Mouse (Mus musculus): ENCODE results near the gene Capn11. TPM values are rescaled to one million over a fixed set of nuclear protein-coding genes. Genes with fewer than 3 reads are reported as not detected.

Capn11 gene
- polyA plus RNA-seq, 1 experiment from 2014 or later, result 0.17 TPM

DNA sequence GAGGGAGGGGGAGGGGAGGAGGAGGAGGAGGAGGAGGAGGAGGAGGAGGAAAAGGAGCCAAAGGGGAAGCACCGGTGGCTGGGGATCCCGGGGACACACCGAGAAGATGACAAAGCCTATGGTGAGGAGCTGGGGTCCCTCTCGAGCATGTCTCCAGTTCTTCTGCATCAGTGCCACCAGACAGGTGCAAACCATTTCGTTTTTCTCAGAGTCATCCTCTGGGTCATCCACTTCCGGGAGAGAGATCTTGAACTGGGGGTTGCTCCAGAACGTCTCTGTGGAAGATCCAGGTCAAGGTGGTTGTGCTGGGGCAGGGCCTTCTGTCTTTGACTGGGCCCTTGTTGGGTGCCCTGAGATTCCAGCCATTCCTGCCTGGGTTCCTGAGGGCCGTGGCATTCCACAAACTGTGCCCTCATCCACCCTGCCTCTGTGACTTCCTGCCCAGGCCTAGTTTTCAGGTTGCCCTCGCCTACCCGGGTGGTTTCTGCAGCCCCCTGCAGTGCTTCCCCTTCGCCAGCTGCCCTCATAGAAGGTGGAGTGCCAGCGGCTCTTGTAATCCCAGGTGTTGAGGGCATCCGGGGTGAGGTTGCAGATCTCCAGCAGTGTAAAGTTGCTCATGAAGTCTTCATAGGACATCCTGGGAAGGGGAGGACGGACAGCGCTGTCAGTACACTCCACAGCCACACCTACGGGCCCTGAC, 20.4 kb downstream of the Capn11 start:
- 80% methylated on average over 16 of the region's 16 CpGs for WGBS
- ATAC-seq, result no peak
- no peaks in the 10 kb centered on the region for H3K4me1 ChIP-seq (ENCODE audit: control insufficient read depth, insufficient read depth, low read length)
- H3K27me3 ChIP-seq (replicated peaks; ENCODE audit: control insufficient read depth, insufficient read depth, low read length), result no peaks in the 10 kb centered on the region
- no peak overlapping the region for H3K27ac ChIP-seq (ENCODE audit: low read length)
- H3K4me3 ChIP-seq (ENCODE audit: low read length), result no peak overlapping the region
- H3K9me3 ChIP-seq (ENCODE audit: control insufficient read depth, low read length), result no peaks in the 10 kb centered on the region
- H3K9ac ChIP-seq (ENCODE audit: low read depth, low read length), result no peak overlapping the region
- H3K4me2 ChIP-seq (ENCODE audit: low read depth, low read length), result no peak overlapping the region
- no peaks in the 10 kb centered on the region for H3K36me3 ChIP-seq (ENCODE audit: control insufficient read depth, insufficient read depth, low read length)

DNA sequence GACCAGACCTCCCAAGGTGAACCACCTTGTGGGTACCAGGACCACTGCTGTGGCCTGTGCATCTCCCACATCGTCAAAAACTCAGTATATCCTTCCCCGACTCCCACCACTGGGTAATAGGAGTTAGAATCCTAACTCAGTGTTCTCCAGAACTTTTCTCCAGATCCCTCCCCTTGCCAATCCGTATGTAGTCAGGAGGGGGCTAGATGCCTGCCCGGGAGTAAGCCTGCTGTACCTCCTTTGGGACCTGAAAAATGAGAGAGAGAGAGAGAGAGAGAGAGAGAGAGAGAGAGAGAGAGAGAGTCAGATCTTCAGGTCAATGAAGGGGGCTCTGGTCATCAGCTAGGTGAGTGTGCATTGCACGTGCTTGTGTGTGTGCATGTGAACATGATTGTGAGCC, 25.1 kb downstream of the Capn11 start:
- ATAC-seq, result no peak
- 77% methylated on average over 5 of the region's 5 CpGs for whole genome bisulfite sequencing
- H3K4me1 ChIP-seq (ENCODE audit: control insufficient read depth, insufficient read depth, low read length), result peaks cover 18% of the 10 kb centered on the region
- H3K4me2 ChIP-seq (ENCODE audit: low read depth, low read length), result no peak overlapping the region
- H3K36me3 ChIP-seq (ENCODE audit: control insufficient read depth, insufficient read depth, low read length), result no peaks in the 10 kb centered on the region
- no peak overlapping the region for H3K27ac ChIP-seq (ENCODE audit: low read length)
- H3K9me3 ChIP-seq (ENCODE audit: control insufficient read depth, low read length), result no peaks in the 10 kb centered on the region
- H3K9ac ChIP-seq (ENCODE audit: low read depth, low read length), result no peak overlapping the region
- H3K27me3 ChIP-seq (replicated peaks; ENCODE audit: control insufficient read depth, insufficient read depth, low read length), result no peaks in the 10 kb centered on the region
- no peak overlapping the region for H3K4me3 ChIP-seq (ENCODE audit: low read length)

DNA sequence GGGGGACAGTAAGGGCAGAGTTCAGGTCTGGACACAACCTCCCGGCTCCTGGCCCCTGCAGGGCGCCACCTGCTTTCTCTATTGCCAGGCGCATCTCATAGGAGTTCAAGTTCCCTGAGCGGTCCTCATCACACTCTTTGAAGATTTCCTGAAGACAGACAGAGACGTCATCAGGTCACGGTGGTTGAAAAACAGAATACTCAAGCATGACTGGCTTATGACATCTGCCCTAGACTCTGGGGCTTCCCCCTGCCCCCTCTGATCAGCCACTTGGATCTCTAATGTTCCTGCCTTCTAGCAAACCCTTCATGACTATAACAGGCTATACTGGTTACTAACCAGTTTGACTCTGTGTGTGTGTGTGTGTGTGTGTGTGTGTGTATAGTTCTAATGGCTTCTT, 27.2 kb downstream of the Capn11 start:
- Histone ChIP-seq H3K4me3 (ENCODE audit: low read length) (no peak overlapping the region), H3K27me3 (replicated peaks; ENCODE audit: control insufficient read depth, insufficient read depth, low read length) (no peaks in the 10 kb centered on the region), H3K9me3 (ENCODE audit: control insufficient read depth, low read length) (no peaks in the 10 kb centered on the region), H3K4me2 (ENCODE audit: low read depth, low read length) (no peak overlapping the region), H3K9ac (ENCODE audit: low read depth, low read length) (no peak overlapping the region), H3K27ac (ENCODE audit: low read length) (no peak overlapping the region), H3K4me1 (ENCODE audit: control insufficient read depth, insufficient read depth, low read length) (peaks cover 21% of the 10 kb centered on the region), H3K36me3 (ENCODE audit: control insufficient read depth, insufficient read depth, low read length) (no peaks in the 10 kb centered on the region)
- ATAC-seq, result no peak
- WGBS, result 79% methylated on average over 6 of the region's 6 CpGs

DNA sequence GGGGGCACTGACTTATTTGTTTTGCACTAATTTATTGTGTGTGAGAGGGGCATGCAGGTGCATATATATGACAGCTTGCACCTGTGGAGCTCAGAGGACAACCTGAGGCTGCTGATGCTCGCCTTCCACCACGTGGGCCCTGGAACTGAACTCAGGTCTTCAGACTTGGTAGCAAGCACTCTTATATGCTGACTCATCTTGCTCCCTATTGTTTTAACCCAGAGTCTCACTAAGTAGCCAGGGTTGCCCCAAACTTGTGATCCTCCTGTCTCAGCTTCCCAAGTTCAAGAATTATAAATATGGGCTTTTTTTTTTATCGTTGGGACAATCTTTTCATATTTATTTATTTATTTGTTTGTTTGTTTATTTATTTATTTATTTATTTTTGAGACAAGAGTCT, 28.1 kb downstream of the Capn11 start:
- Histone ChIP-seq H3K9me3 (ENCODE audit: control insufficient read depth, low read length) (no peaks in the 10 kb centered on the region), H3K9ac (ENCODE audit: low read depth, low read length) (no peak overlapping the region), H3K4me3 (ENCODE audit: low read length) (no peak overlapping the region), H3K4me2 (ENCODE audit: low read depth, low read length) (no peak overlapping the region), H3K4me1 (ENCODE audit: control insufficient read depth, insufficient read depth, low read length) (peaks cover 21% of the 10 kb centered on the region), H3K27me3 (replicated peaks; ENCODE audit: control insufficient read depth, insufficient read depth, low read length) (no peaks in the 10 kb centered on the region), H3K36me3 (ENCODE audit: control insufficient read depth, insufficient read depth, low read length) (no peaks in the 10 kb centered on the region), H3K27ac (ENCODE audit: low read length) (no peak overlapping the region)
- ATAC-seq, result no peak
- 55% methylated on average over 3 of the region's 3 CpGs for WGBS

DNA sequence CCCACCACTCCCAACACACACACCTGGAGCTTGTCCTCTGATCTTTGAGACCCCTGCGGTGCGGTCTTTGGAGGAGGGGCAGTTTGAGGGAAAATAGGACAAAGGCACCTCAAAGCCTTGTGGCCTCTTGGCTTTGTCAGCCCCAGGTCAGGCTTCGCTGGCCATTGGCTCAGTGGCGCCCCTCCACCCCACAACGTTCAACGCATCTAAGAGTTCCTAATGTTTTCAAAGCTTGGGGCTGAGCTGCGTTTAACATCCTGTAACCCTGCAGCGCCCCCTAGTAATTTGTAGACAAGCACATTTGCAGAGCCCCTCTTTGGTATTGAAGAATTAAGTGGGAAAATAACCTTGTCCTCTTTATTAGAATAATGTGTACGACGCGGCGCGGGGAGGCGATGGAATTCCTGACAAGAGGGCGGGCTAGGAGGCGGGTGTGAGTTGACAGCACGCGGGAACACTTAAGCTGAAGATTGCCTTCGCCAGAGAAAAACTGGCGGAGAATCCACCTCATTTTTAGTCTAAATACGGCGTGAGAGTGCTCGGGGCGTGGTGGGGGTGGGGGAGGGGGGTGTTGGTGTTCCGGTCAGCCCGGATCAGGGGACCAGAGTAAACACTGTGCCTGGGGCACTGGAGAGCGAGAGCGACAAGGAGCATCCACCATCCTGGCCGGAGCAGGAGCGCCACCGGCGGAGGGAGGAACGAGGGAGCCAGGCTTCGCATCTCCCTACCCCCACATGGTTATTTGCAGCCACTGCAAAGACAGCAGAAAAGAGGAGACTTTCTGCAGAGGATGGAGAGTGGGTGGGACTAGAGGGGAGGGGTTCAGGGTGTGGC, 29.0 kb downstream of the Capn11 start:
- H3K27ac ChIP-seq (ENCODE audit: low read length), result peak overlapping the region; percentile 55; the same call in 1 of the 2 replicates
- no peaks in the 10 kb centered on the region for H3K27me3 ChIP-seq (replicated peaks; ENCODE audit: control insufficient read depth, insufficient read depth, low read length)
- peak overlapping the region; percentile 44 for H3K4me3 ChIP-seq (ENCODE audit: low read length)
- peaks cover 21% of the 10 kb centered on the region for H3K4me1 ChIP-seq (ENCODE audit: control insufficient read depth, insufficient read depth, low read length)
- H3K9ac ChIP-seq (ENCODE audit: low read depth, low read length), result peak overlapping the region; percentile 69
- H3K36me3 ChIP-seq (ENCODE audit: control insufficient read depth, insufficient read depth, low read length), result no peaks in the 10 kb centered on the region
- peak; percentile 57 for ATAC-seq
- no peaks in the 10 kb centered on the region for H3K9me3 ChIP-seq (ENCODE audit: control insufficient read depth, low read length)
- peak overlapping the region; percentile 89 for H3K4me2 ChIP-seq (ENCODE audit: low read depth, low read length)
- WGBS, result 3% methylated on average over 34 of the region's 34 CpGs

DNA sequence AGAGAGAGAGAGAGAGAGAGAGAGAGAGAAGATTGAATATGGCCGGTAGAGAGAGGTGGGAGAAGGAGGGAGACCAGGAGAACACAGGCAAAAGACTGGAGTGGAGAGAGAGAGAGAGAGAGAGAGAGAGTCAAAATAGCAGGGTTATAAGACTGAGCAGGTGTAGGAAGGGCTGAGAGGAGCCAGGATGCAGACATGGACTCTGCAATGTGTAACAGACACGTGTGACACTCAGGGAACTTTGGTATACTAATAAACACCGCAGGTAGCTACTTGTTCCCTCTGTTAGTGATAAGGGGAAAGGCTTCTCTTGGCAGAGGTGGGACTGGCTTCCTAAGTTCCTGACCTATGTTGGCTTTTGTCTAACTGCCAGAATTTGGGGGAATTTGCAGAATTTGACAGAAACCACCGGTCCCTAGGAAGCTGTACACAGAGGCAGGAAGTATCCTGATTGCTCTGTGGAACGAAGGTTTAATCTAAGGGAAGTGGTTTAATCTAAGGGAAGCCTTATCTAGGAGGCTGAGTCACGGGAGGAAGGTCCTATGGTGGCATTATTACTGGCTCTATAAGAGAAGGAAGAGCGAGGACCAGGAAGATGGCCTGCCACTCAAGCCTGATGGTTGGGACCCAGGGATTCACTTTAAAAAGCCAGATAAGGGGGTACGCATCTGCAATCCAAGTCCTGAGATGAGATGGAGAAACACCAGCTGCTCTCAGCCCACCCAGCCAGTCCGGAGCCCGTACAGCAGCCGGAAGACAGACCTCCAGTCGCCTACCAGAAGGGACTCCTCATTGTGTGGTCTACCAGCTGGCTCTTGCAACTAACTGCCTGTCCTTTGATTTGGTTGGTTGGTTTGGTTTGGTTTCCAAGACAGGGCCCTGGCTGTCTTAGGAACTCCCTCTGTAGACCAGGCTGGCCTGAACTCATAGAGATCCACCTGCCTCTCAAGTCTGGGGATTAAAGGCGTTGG, 30.0 kb downstream of the Capn11 start:
- no peak overlapping the region; the same call in 1 of the 2 replicates for H3K4me3 ChIP-seq (ENCODE audit: low read length)
- H3K36me3 ChIP-seq (ENCODE audit: control insufficient read depth, insufficient read depth, low read length), result no peaks in the 10 kb centered on the region
- peak overlapping the region; percentile 55 for H3K27ac ChIP-seq (ENCODE audit: low read length)
- H3K27me3 ChIP-seq (replicated peaks; ENCODE audit: control insufficient read depth, insufficient read depth, low read length), result no peaks in the 10 kb centered on the region
- peak overlapping the region; percentile 89 for H3K4me2 ChIP-seq (ENCODE audit: low read depth, low read length)
- peak; percentile 54 for ATAC-seq
- peak overlapping the region; percentile 69; the same call in 1 of the 2 replicates for H3K9ac ChIP-seq (ENCODE audit: low read depth, low read length)
- H3K9me3 ChIP-seq (ENCODE audit: control insufficient read depth, low read length), result no peaks in the 10 kb centered on the region
- 41% methylated on average over 13 of the region's 13 CpGs for whole genome bisulfite sequencing
- H3K4me1 ChIP-seq (ENCODE audit: control insufficient read depth, insufficient read depth, low read length), result peaks cover 21% of the 10 kb centered on the region

DNA sequence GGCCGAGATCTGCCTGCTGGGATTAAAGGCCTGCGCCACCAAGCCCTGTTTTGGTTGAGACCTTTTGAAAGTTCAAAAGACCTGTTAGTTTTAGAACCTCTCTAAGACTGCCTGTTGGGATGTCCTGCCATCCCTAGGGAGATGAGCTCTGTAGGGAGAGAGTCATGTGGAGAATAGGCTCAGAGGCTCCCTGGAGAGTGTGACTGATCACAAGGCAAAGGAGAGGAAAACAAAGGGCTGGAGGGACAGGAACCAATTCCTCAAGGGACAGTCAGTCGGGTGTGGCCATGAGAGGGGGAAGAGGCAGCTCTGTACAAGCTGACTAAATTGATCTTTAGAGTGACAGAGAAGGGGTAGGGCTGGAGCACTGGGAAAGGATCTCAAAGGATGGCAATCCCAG, 31.0 kb downstream of the Capn11 start:
- Histone ChIP-seq H3K4me1 (ENCODE audit: control insufficient read depth, insufficient read depth, low read length) (peaks cover 21% of the 10 kb centered on the region), H3K9me3 (ENCODE audit: control insufficient read depth, low read length) (no peaks in the 10 kb centered on the region), H3K36me3 (ENCODE audit: control insufficient read depth, insufficient read depth, low read length) (no peaks in the 10 kb centered on the region), H3K27ac (ENCODE audit: low read length) (no peak overlapping the region), H3K9ac (ENCODE audit: low read depth, low read length) (no peak overlapping the region), H3K27me3 (replicated peaks; ENCODE audit: control insufficient read depth, insufficient read depth, low read length) (no peaks in the 10 kb centered on the region), H3K4me3 (ENCODE audit: low read length) (no peak overlapping the region), H3K4me2 (ENCODE audit: low read depth, low read length) (no peak overlapping the region)
- no peak for ATAC-seq
- WGBS, result 44% methylated on average over 3 of the region's 3 CpGs

DNA sequence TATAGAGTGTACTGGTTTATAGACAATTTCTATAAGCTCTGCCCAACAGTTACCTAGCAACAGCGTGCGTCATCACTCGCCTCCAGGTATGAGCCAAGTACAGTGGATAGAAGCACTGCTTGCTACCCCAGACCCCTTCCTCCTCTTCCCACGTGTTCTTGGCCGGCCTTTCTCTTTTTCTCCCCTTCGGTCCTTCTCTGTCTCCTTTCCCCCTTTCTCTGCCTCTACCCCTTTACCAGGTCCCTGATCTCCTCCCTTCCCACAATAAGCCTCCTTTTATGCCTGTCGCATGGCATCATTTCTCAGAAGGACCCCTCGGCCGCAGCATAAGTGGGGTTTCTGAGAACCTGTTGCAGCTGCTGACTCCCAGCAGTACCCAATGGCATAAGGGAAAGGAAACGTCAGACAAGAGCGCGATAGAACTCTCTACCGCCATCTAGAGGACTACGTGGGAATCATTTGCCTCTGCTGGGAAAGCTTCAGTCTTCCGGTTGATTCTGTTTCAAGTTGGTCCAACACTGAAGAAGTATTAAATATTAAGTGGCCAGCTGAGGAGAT, 32.5 kb downstream of the Capn11 start:
- no peak overlapping the region for H3K27ac ChIP-seq (ENCODE audit: low read length)
- no peaks in the 10 kb centered on the region for H3K36me3 ChIP-seq (ENCODE audit: control insufficient read depth, insufficient read depth, low read length)
- H3K27me3 ChIP-seq (replicated peaks; ENCODE audit: control insufficient read depth, insufficient read depth, low read length), result no peaks in the 10 kb centered on the region
- H3K4me3 ChIP-seq (ENCODE audit: low read length), result no peak overlapping the region
- H3K4me2 ChIP-seq (ENCODE audit: low read depth, low read length), result peak overlapping the region; percentile 33; the same call in 1 of the 2 replicates
- H3K9ac ChIP-seq (ENCODE audit: low read depth, low read length), result no peak overlapping the region; the same call in 1 of the 2 replicates
- no peaks in the 10 kb centered on the region for H3K9me3 ChIP-seq (ENCODE audit: control insufficient read depth, low read length)
- 26% methylated on average over 15 of the region's 15 CpGs for WGBS
- peaks cover 21% of the 10 kb centered on the region for H3K4me1 ChIP-seq (ENCODE audit: control insufficient read depth, insufficient read depth, low read length)
- ATAC-seq, result peak; percentile 25; the same call in 1 of the 2 replicates

All from intestine, embryonic 16.5 days (tissue).